Mouse (Mus musculus): ENCODE data around the gene Gnptg.
A peak's percentile ranks its signal among the peaks of the same experiment; 100 is the strongest.

The Gnptg gene

DNA sequence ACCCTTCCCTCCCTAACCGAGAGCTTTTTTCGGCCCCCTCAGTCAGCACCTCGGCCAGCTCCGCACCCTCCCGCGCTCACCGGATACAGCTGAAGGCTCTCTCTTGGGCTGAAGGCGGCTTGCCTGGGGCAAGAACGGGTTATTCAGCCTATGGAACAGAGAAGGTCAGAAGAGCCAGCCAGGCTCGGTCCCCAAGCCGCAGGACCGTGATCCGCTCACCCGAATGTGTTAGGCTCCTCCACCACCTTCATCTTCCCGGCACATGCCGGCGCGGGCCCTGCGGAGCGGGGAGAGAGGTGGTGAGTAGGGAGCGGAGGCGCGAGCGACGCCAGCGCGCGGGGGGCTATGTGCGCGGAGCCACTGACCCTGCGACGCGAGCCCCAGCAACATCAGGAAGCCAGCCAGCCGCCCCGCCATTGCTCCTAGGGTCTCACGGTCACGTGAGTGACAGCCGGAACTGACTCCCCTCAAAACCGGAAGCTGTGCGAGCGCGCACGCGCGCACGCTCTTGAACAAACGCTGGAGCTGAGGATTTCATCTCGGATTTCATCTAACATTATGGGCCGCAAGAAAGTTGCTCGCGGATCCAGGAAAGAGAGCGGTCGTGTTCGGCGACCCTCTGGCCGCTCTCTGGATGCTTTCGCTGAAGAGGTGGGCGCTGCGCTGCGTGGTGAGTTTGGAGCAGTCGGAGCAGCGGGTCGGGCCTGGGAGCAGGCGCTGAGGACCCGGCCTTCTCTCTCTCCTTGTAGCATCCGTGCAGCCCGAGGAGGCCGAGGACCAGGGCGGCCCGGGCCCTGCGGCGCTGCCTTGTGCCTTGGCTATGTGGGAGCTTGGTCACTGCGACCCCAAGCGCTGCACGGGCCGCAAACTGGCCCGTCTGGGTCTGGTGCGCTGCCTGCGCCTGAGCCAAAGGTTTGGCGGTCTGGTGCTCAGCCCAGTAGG, at the start of gene Gnptg, which contains the start of gene Tsr3:
Gene Gnptg, minus strand, starts transcription at position 430 of the 942 bp plus-strand sequence.
Gene Tsr3, plus strand, starts transcription at position 476 of the 942 bp plus-strand sequence.
- DNase-seq: peak; percentile 93

DNA sequence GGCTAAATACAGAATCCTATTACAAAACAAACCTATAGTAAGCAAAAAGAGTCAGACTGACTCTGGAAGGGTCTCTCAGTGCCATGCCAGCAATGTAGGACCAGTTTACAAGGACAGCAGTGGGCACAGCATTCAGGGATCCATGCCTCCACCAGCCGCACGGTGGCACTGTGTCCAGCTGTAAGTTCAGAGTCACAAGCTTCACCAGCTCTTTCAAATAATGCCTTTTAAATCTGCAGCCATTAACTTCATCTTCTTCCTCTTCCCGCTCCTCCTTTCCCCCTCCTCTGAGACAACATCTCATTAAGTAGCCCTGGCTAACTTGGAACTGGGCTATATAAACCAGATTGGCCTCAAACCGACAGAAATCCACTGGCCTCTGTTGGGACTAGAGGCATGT, 48.9 kb upstream of the Gnptg start:
- peak; percentile 50 for DNase-seq

GRCm38 (mm10) chr17:25285033-25285432, 45.1 kb upstream of the Gnptg start:
- peak; percentile 86 for DNase-seq

- peak; percentile 74 for DNase-seq
Measured at GRCm38 (mm10) chr17:25282133-25282532, 42.2 kb upstream of the Gnptg start.

DNA sequence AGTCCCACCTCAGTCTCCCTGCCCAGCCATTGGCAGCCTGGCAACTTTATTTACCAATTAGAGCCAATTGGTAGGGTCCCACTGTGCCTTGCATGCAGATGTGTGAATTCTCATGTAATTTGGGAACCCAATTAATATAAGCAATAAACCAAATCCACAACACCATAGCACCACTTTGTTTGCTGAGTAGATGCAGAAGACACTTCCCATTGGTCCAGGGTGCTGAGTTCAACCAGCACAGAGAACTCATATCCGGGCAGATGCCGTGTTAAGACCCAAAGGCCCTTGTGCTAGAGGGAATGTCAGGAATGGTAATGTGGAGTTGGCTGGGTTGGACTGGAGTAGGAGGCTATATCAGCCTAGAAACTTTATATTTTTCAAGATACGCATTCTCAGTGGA, 35.9 kb upstream of the Gnptg start:
- DNase-seq: no peak

GRCm38 (mm10) chr17:25274571-25275346, 34.8 kb upstream of the Gnptg start, which contains the start of gene Ube2i:
Ube2i (minus strand) TSS chr17:25274622.
- no peak for DNase-seq

- peak; percentile 98 for DNase-seq
Measured at GRCm38 (mm10) chr17:25273706-25274501, 34.0 kb upstream of the Gnptg start.

DNA sequence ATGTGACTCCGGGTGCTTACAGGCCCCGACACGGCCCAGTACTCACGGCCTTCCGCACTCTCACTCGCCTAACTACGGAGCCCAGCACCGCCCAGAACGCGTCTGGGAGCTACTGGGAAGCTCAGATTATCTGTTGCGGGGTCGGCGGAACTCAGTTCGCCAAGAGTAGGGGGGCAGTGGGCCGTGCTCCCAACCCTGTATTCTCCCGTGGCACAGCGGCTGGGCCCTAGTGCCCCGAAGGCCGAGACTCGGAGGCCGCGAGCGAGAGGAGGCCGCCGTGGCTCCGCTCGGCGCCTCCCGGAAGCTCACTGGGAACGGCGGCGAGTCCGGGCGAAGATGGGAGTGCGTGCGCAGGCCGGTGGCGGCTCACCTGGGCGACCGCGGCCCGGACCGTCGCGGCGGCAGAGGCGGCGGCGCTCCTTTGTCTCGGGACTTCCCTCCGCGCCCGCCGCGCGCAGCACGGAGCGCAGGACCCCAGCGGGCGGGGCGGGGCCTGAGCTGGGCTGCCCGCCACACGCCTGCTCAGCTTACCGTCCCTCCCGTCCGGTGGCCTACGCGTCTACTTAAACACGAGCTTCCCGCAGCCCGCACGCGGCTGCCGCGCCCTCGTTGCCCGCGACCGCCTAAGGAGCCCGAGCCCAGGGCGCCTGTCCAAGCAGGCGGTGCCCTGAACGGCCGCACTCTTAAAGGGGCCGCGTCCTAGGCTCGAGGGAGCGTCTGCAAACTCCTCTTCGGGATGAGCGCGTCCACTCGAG, 33.2 kb upstream of the Gnptg start:
- DNase-seq: no peak

GRCm38 (mm10) chr17:25272326-25272725, 32.4 kb upstream of the Gnptg start:
- peak; percentile 49 for DNase-seq

GRCm38 (mm10) chr17:25270795-25271335, 30.9 kb upstream of the Gnptg start:
- no peak for DNase-seq

- peak; percentile 37 for DNase-seq
Measured at GRCm38 (mm10) chr17:25264453-25264852, 24.5 kb upstream of the Gnptg start.

DNA sequence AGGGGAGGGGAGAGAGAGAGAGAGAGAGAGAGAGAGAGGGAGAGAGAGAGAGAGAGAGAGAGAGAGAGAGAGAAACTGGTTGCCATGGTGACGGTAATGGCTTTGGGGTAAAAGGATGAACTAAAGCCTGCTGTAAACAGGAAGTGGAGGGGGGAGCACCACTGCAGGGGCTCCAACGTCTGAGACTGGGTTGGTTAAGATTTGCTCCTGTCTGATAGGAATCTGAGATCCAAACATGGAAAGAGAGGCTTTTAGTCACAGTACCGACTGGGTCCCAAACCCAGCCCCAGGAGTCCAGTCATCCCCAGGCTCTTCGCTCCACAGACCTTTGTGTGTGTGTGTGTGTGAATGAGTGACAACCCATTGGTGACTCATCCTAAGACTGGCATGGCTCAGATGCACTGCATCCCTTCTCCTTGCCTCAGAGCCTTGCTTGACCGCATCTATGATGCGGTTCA, 17.9 kb upstream of the Gnptg start:
- peak; percentile 38 for DNase-seq

DNA sequence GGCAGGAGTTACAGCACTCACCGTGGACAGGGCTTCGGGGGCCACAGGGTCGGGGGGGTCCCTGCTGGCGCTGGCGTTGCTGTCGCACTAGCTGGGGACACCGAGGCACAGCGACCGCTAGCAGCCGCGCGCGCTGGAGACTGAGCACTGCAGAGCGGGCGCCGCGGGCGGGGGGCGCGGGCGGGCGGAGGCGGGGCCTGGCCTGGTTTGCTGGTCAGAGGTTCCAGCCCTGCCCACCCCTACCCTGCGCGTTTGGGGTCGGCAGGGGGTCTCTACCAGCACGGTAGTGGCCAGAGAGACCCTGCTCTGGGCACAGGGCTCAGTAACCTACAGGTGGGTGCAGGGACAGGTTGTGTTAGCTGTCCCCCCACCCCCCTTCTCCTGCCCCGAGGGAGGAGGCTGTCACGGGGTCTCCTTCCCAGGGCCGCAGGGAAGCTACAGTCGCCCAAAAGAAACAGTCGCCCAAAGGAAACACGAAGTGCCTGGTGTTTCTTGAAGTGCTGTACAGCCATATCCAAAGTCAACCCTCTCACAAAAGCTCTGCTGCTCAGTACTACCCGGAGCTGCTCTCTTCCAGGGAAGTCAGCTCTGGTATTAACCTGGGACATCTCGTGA, 16.3 kb upstream of the Gnptg start, which contains the start of gene Baiap3:
Gene Baiap3, minus strand, starts transcription at position 225 of the 615 bp plus-strand sequence.
- peak; percentile 58 for DNase-seq

- no peak for DNase-seq
Measured at GRCm38 (mm10) chr17:25255110-25255509, 15.2 kb upstream of the Gnptg start.

DNA sequence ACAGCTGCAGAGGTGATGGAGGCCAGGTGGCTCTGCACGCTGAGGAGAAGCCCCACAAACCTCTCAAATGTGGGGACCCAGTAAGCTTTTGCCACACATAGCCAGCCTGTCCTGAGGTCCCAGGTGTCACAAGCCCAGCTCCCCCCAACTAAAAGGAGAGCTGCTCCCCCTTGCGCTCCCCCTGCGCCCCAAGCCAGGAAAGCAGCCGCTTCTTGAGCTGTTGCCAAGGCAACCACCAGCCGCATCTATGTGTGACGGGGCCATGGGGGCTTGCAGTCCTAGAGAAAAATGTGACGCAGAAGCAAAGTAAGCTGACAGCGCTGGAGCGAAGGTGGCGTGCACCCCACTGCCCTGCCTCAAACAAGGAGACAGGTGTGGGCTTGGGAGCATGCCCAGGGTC, 13.8 kb upstream of the Gnptg start:
- DNase-seq: no peak

DNA sequence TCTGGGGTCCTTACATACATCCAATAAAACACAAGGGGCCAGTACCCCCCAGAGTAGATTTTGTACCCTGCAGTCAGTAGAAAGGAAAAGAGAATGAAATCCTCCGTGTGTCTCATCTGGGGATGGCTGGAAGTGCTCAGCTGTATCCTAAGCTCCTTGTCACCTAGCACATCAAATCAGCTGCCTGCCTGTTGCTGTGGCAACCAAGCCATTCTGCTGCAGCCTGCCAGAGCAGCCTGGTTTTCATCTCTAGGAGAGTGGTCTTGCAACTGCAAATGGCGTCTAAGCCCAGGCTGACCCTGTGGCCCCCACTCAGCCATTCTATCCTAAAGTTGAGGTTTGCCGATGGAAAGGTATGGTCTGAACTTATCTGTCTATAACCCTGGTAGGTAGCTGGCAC, 12.7 kb upstream of the Gnptg start:
- no peak for DNase-seq

- no peak for DNase-seq
Measured at GRCm38 (mm10) chr17:25250181-25250835, 10.4 kb upstream of the Gnptg start.

GRCm38 (mm10) chr17:25248033-25248750, 8.3 kb upstream of the Gnptg start:
- DNase-seq: no peak

DNA sequence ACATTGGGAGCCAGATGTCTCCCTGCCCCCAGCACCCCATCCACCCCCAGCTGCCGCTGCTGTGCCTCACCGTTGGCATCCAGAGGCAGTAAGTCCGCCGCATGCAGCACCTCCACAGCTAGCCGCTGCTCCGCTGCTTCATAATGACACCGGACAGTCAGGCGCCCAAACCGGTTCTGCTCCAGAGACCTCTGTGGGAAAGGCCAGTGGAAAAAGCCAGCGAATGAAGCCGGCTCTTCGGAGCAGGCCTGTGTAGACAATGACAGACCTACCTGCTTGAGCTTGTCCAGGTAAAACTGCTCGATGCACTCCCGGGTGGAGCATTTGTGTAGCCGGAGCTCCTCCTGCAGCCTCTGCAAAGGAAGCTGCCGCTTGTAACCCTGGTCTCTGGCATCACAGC, 4.3 kb upstream of the Gnptg start:
- DNase-seq: peak; percentile 32

Data from kidney, postnatal 14 days (tissue).